Mouse (Mus musculus): ENCODE measurements around the gene Ccdc142. TPM values are rescaled to one million over a fixed set of nuclear protein-coding genes. Genes with fewer than 3 reads are reported as not detected.

The Ccdc142 gene
- total RNA-seq, 2 experiments from 2014 or later: 1.4 to 1.7 TPM

DNA sequence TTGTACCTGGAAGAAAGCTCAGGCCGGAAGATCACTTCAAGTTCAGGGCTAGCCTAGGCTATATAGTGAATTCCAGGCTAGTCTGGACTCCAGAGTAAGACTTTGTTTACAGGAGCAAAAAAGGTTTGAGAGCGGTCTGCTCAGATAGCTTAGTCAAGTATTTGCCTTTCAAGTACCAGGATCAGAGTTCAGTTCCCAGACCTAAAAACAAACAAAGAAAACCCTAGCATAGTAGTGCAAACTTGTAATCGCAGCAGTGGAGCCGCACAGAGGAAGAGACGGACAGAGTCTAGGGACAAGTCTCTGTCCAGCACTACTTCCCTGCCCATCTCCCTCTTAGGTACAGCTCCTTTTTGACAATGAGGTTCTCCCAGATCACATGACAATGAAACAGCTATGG, 21.2 kb upstream of the Ccdc142 start:
- intact Hi-C loops (cut with DNase I): no loop called here

DNA sequence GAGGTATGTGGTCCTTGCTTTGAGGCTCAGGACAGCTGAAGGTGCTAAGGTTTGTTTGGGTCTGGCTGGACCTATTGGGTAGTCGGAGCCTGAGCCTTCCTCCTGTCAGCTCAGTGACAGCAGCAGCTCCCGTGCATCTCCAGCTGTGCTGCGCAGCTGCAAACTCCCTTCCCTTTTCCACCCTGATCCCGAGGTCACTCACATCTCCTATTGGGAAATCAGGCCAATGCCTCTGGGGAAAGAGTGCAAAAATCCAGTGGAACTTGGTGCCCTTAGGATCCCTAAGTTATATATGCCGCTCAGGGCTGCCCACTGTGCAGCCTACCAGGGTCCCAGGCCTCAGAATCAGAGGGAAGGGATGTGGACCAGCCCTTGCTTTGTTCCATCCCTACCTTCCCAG, 17.9 kb upstream of the Ccdc142 start:
- DNase-seq (ENCODE audit: low spot score): no peak
- intact Hi-C loops (cut with DNase I): no loop called here

More for the DNA sequence above, 21.2 kb upstream of the Ccdc142 start:
- no peak for DNase-seq (ENCODE audit: low spot score)

DNA sequence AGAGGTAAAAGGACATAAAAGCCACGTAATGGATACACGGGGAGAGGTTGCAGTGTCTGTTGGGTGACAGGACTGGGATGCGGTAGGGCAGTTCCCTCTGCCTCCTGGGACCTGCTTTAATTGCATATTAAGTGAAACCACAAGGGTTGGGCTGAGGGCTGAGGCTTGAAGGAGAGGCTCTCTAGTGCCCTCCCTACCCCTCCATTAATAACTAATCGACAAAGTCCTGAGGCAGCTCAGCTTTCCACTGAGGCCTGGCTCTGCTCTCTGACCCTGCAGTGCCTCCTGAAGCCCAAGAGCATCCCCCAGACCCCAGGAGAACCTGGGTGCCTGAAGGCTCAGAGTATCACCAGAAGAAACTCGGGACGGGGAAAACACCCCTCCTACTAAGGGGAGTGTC, 16.9 kb upstream of the Ccdc142 start:
- intact Hi-C loops (cut with DNase I): no loop called here
- no peak for DNase-seq (ENCODE audit: low spot score)

DNA sequence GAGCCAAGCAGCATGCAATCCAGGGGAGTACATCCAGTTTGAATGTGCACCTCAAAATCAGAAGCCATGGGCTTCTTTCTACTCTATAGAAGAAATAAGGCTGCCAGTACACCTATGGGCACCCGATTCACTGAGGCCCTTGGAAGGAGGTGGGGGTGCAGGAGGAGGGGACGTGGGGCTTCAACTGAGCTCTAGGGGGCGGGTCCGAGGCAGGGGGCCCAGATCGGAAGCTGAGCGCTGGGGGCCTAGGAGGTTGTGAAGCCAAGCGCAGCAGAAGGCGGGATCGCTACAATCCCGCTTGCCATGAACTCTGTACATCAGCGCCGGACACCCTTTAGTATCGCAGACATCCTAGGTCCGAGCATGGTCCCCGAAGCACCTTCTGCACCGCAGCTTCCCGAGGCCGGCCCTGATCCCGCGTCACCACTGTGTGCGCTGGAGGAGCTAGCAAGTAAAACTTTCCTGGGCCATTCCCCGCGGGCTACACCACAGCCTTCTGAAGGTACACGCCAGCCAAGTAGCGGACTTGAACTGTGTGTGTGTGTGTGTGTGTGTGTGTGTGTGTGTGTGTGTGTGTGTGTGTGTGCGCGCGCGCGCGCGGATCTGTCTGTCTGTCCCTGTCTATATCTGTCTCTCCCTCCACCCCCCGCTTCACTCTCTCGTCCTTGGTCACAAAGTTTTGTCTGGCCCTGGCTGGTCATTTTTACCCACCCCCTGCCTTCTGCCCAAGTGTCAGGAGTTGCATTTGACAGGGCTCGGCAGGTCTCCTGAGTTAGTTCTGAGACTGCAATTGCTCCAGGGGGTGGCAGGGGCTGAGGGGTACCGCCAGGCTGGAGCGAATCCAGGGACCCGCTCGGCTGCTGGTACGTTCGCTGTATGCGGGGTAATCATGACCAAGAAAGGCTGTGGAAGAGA, 15.0 kb upstream of the Ccdc142 start, which contains the start of gene Lbx2:
TSS of gene Lbx2 (plus strand) at position 247 of the 915 bp plus-strand sequence.
- intact Hi-C loops (cut with DNase I): no loop called here
- no peak for DNase-seq (ENCODE audit: low spot score)

DNA sequence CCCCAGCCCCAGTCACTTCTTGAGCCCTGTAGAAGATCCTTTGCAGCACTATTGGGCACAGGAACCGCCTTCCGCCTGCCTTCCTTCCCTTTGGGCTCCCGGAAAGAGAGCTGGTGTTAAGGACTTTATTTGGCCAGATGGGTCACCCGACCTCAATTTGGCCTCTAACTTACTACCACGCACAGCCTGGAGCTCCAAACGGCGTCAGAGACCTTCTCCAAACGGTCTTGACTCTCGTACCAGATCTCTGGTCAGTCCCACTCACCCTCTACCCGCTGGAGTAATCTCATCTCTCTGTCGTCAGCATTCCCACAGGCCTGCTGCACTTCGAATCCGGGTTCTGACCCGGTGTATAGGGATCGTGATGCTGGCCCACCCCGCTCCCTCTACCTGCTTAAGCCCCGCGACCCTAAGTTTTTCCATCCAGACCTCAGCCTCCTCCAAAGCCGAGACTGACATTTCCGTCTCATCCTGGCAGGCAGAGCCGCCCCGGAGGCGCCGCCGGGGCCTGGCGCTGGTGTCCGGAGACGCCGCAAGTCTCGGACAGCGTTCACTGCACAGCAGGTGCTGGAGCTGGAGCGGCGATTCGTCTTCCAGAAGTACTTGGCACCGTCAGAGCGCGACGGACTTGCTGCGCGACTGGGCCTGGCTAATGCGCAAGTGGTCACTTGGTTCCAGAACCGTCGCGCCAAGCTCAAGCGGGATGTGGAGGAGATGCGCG, 14.0 kb upstream of the Ccdc142 start:
- intact Hi-C loops (cut with DNase I): no loop called here
- no peak for DNase-seq (ENCODE audit: low spot score)

DNA sequence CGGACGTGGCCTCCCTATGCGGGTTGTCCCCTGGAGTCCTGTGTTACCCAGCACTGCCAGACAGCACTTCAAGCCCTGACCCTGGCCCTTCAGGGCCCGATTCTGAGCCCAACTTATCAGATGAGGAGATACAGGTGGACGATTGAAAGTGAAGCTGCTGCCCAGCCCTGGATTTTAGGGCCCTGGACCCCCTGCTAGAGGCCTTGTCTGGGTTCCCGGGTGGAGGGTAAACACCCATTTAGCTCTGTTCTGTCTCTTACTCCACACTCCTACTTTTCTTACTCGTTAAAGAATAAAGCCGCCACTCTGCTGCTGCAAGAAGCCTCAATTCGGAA, 13.5 kb upstream of the Ccdc142 start:
- DNase-seq (ENCODE audit: low spot score): no peak
- intact Hi-C loops (cut with DNase I): no loop called here

DNA sequence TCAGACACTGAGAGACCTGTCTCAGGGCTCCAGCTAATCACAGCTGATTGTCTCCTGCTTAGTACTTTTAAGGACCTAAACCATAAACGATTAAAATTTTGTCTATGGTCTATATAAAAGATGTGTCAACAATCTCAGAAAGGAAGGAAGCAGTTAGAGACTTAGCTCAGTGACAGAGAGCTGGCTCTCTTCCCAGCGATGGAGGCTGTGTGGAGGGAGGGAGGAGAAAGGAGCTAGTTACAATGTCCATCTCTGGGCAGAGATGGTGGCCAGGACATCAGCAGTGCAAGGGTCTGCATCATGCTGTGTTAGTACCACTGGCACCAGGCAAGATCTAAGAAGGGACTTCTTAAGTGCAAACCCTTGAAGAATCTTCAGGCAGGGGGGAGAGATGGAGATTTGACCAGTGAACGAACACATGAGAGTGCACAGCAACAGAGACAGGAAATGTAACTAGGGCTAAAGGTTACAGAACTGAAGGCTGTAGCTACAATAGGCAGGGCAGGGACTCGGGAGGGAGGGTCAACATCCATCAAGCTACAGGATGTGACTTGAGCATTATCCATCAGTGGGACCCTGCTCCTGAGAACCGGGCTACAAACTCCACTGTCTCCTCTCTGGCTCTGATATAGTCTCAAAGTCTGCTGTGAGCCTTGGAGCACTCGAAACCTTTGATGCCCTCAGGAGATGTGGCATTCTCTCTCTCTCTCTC, 8.8 kb upstream of the Ccdc142 start:
- DNase-seq (ENCODE audit: low spot score): no peak
- intact Hi-C loops (cut with DNase I): no loop called here

DNA sequence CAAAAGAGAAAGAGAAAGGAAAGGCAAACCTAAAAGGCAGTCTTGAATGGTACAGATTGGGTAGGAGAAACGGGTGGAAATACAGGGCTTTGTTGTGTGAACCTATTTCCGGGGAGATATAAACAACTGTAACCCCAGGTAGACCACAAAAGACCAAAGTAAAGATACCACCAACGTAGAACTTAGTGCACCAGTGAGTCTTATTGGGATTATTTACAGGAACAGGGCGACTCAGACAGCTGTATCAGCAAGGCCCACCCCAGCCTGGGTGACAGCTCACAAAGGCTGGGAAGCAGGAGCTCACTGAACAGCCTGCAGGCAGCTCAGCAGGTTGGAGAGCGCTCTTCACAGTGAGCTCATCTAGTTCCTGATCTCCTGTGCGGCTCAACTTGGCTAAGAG, 5.4 kb upstream of the Ccdc142 start:
- intact Hi-C loops (cut with DNase I): no loop called here

DNA sequence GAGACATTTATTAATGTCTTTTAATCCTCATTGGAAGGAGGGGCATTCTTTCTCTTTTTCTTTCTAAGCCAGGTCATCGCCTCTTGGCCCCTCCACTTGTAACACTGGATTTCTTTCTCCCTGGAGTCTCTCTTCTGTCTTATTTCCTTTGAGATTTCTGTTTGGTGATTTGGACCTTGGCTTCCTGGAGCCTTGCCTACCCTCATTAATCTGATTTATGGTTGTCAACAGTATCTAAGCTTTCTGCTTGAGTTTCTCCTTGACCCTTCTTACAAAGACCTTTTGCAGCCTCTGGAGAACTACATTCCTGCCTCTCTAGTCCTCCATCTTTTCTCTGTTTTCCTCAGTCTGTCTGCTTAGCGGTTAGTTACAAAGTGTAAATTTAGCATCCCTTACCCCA, 3.0 kb upstream of the Ccdc142 start:
- intact Hi-C loops (cut with DNase I): no loop called here
- DNase-seq (ENCODE audit: low spot score): no peak

More for the DNA sequence above, 5.4 kb upstream of the Ccdc142 start:
- DNase-seq (ENCODE audit: low spot score): no peak

DNA sequence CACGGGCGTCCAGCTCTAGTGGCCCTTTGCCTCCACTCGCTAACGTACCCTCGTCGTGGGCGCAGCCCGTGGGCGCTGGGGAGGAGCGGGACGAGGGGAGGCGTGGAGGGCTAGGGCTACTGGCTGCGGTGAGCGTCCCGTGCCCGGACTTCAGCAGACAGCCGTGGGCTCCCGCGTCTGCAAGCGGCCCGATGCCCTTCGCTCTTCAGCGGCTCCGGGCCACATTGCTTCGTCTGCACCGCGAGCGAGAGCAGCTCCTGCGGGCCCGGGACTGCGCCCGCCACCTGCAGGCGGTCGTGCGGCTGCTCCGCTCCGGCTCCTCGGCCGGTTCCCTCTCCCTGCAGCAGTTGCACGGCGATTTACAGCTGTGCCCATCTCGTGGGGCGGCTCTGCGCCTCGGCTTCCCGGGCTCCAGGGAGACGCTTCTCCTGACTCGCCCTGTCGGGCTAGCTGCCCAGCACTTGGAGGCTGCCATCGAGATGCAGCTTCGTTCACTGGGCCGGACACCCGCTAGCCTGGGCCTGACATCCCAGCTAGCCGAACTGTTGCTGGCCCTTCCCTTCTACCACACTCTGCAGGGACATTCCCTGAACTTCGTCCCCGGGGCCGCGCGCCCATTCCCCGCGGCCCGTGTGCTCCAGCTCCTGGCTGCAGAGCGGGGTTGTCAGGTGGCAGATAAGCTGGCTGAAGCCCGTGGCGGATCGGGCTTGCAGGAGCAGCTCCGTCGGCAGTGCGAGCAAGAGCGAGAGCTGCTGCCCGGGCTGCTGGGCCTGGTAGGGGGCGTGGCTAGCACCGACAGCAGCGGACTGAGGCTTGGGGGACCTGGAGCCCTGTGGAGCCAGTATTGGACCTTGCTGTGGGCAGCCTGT, 521 bp downstream of the Ccdc142 start:
- intact Hi-C loops (cut with DNase I): loop anchor here (1.0 to 2.0 kb wide), 2 partner anchors 47 to 105 kb away; partner anchors contain the start of genes Aup1 and Htra2
- DNase-seq (ENCODE audit: low spot score): no peak

DNA sequence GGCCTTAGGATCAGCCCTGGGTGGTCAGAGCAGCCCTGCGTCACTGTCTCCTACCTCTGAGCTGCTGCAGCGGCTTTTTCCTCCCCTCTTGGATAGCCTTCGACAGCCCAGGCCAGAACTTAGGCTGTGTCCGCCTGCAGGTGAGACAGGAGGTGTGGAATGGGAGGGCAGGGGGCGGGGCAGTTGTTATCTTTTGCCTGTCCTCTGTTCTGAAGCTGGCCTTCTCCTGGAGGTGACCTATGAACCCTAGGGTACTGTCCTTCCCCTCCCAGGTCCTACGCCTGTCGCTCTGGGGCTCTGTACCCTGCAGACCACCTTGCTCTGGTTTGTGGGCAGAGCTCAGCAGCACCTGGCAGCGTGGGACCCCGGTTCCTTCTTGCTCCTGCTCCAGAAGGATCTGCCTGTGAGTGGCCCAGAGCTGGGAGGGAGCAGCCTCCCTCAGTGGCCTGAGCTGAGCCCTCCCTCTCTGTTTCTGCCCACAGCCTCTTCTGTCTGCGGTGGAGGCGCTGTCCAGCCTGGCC, 1.8 kb downstream of the Ccdc142 start:
- intact Hi-C loops (cut with DNase I): no loop called here
- DNase-seq (ENCODE audit: low spot score): no peak

DNA sequence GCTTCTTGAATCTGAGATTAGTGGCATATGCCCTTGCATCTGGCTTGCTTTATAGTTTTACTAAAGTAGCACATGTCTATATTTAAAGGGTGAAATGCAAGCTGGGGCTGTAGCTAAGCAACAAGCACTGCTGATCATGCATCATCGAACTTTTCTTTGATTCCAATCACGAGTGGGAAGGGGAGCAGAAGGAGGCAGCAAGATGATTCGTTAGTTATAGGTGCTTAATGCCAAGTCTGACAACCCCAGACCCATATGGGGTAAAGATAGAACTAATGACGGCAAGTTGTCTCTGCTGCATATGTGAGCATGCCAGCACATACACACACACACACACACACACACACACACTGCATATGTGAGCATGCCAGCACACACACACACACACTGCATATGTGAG, 2.8 kb downstream of the Ccdc142 start:
- no peak for DNase-seq (ENCODE audit: low spot score)
- intact Hi-C loops (cut with DNase I): no loop called here

DNA sequence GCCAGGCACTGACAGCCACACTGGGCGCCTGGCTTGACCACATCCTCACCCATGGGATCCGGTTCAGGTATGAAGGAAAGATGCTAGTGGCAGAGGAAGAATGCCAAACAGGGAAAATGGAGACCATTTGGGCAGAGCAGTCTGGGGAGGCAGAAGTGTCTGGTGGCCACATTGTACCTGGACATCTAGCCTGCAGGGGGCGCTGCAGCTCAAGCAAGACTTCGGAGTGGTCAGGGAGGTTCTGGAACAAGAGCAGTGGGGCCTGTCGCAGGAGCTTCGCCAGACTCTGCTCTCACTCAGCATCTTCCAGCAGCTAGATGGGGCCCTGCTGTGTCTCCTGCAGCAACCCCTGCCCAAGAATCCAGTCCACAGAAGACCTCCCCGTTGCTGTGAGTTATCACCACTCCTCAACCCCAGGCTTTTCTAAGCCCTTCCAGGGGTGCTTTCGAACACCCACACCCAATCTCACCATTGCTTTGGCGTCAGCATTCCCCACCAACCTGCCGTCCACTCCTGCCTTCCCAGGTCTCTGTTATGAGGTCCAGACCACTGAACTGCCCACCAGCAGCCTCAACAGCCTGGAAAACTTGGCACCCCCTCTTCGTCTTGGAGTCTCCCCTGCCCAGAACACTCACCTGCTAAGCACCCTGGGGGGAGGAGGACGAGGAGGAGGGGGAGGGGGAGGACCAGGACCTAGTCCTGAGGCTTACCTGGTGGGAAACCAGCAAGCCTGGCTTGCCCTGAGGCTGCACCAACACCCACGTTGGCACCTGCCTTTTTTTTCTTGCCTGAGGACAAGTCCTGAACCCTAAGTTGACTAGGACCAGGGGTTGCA, 6.4 kb downstream of the Ccdc142 start:
- intact Hi-C loops (cut with DNase I): loop anchor here (5.0 kb wide), 1 partner anchor 160 kb away; no protein-coding TSS in a partner anchor
- no peak for DNase-seq (ENCODE audit: low spot score)

DNA sequence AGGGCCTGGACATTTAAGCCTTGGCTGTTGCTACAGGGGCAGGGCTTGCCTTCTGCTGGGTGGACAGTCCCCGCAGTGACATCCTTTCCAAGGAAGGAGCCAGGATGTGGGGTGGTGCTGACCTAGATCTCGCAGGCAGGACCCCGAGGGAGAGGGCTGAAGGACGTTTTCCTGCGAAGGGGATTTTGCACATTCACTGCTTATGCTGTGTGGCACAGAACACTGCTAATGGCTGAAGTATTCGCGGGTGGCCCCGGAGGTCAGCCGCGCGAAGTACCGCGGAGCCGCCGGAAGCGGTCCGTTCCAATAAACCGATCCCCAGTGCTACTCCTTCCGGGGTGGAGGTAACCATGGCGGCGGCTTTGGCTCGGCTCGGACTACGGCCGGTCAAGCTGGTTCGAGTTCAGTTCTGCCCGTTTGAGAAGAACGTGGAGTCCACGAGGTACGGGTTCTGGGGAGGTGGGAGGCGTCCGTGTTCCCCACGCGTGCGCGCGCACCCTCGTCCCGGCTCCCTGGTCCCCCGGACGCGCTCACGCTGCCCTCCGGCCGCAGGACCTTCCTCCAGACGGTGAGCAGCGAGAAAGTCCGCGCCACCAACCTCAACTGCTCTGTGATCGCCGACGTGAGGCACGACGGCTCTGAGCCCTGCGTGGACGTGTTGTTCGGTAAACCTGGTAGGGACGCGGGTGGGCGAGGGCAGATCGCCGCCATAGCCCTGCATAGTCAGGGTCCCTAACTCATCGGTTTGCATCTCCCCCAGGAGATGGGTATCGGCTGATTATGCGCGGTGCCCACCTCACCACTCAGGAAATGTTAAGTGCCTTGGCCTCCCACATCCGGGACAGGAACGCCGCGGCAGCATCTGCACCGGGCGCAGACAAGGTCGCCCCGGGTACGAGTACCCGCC, 7.6 kb downstream of the Ccdc142 start, which contains the start of gene Mrpl53:
TSS of gene Mrpl53 (plus strand) at position 279 of the 907 bp plus-strand sequence.
- peak; percentile 72 for DNase-seq (ENCODE audit: low spot score)
- intact Hi-C loops (cut with DNase I): loop anchor here (5.0 kb wide), 1 partner anchor 158 kb away; no protein-coding TSS in a partner anchor

DNA sequence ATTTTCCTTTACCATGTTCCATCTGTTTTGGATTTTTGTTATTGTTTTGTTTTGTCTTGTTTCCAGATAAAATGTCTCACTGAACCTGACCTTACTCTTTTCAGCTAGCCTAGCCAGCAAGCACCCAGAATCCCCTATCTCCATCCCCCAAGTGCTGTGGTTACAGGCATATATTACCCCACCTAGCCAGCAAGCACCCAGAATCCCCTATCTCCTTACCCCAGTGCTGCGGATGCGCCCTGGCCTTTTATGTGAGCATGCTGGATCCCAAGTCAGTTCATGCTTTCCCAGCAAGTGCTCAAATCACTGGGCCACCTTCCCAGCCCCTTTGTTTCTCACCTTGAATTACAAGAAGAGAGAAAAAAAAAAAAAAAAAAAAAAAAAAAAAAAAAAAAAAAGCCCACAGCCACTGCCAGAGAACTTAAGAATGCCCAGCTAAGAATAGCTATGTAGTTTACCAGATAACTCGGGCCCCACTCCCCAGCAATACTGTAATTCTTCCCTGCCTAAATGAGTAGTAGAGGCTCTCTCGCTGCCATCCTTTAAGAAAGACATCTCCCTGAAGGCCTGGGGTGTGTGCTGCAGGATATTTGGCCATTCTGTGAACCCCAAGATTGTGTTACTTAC, 10.2 kb downstream of the Ccdc142 start:
- intact Hi-C loops (cut with DNase I): no loop called here
- no peak for DNase-seq (ENCODE audit: low spot score)

DNA sequence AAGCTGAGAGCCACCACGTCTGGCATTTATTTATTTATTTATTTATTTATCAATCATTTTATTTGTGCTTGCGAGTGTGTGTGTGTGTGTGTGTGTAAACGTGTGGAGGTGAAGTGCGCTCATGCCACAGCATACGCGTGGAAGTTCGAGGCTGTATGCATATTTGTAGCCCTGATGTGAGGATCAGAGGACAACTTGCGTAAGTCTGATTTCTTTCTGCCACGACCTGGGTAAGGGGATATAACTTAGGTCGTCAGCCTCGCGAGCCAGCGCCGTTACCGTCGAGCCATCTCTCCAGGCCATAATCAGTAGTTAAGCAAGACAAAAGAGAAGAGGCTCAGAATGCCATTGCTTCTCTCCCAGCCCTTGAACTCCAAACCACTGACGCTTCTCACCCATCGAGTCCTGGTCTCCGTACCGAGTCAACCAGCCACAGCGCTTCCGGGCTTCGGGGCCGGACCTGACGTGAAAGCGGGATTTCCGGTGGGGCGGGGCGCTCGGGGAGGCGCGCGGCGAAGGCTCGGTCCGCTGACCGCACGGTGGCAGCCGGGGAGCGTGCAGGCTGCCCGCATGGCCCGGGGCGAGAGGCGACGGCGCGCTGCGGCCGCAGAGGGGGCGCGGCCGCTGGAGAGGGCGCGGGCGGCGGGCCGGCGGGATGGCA, 13.7 kb downstream of the Ccdc142 start, which contains the start of gene Mogs:
TSS of gene Mogs (plus strand) at position 486 of the 661 bp plus-strand sequence.
- peak; percentile 91 for DNase-seq (ENCODE audit: low spot score)
- intact Hi-C loops (cut with DNase I): loop anchor here (2.0 kb wide), 1 partner anchor 44 kb away; no protein-coding TSS in a partner anchor

Data from heart, postnatal 25 days (tissue).